Mouse (Mus musculus) heart, embryonic 14.5 days (tissue): ENCODE data around the gene Mpg. TPM values are rescaled to one million over a fixed set of nuclear protein-coding genes. Genes with fewer than 3 reads are reported as not detected.
"Not testable (repeated sequence)": the region's sequence is repeated elsewhere in the genome, so short reads cannot be mapped to it uniquely, and the experiment has no call there.

Source experiments
- ATAC-seq: fragments of 200-750 bp; cut with Nextera tagmentation; 2 replicates; pipeline ENCODE4 v1.8.0; 2017; ENCODE audit warnings: low read depth, moderate TSS enrichment; ENCODE audit not compliant: insufficient number of reproducible peaks, insufficient read depth, low FRiP score
- H3K27ac ChIP-seq, 2 experiments: fragments of 200-500 bp in 1 of 2; fragments of 300-500 bp in 1 of 2; sonication (generic) in 1 of 2; replicated peaks in 1 of 2; 2 replicates each; pipeline ENCODE4 v1.5.1; 2012 to 2014; ENCODE audit warnings: low read depth in 2 of 2, low read length in 2 of 2, control low read depth in 1 of 2, mild to moderate bottlenecking in 1 of 2, mixed read lengths in 1 of 2; ENCODE audit not compliant: control insufficient read depth in 1 of 2, insufficient read depth in 1 of 2
- H3K27me3 ChIP-seq: fragments of 300-500 bp; sonication (generic); 2 replicates; pipeline ENCODE4 v1.6.1; 2014; ENCODE audit warnings: mild to moderate bottlenecking, low read length, control low read depth; ENCODE audit not compliant: control insufficient read depth, insufficient read depth
- H3K36me3 ChIP-seq: fragments of 300-500 bp; sonication (generic); 2 replicates; pipeline ENCODE4 v1.6.1; 2014; ENCODE audit warnings: mild to moderate bottlenecking, control low read depth, low read length, mixed read lengths; ENCODE audit not compliant: control insufficient read depth, insufficient read depth
- H3K4me1 ChIP-seq, 2 experiments: fragments of 200-500 bp in 1 of 2; fragments of 300-500 bp in 1 of 2; sonication (generic) in 1 of 2; 2 replicates each; pipeline ENCODE4 v1.6.1; 2012 to 2014; ENCODE audit warnings: low read length in 2 of 2, control low read depth in 1 of 2, mixed read lengths in 1 of 2; ENCODE audit not compliant: control insufficient read depth in 2 of 2, insufficient read depth in 2 of 2
- H3K4me2 ChIP-seq: fragments of 300-500 bp; sonication (generic); 2 replicates; pipeline ENCODE4 v1.6.1; 2014; ENCODE audit warnings: mild to moderate bottlenecking, low read length
- H3K4me3 ChIP-seq, 2 experiments: fragments of 200-500 bp in 1 of 2; fragments of 300-500 bp in 1 of 2; sonication (generic) in 1 of 2; 2 replicates each; pipeline ENCODE4 v1.5.1; 2012 to 2014; ENCODE audit warnings: low read length in 2 of 2, mild to moderate bottlenecking in 2 of 2, control low read depth in 1 of 2, low read depth in 1 of 2, moderate library complexity in 1 of 2; ENCODE audit not compliant: control insufficient read depth in 1 of 2, insufficient read depth in 1 of 2
- H3K9ac ChIP-seq: fragments of 300-500 bp; sonication (generic); 2 replicates; pipeline ENCODE4 v1.6.1; 2014; ENCODE audit warnings: mild to moderate bottlenecking, low read length
- H3K9me3 ChIP-seq: fragments of 300-500 bp; sonication (generic); 2 replicates; pipeline ENCODE4 v1.6.1; 2016; ENCODE audit warnings: low read length, control low read depth; ENCODE audit not compliant: control insufficient read depth
- WGBS: fragments of 180-500 bp; shearing (Covaris S2); extraction: QIAGEN DNeasy Blood & Tissue Kit; methylation state at CpG from one replicate; pipeline ENCODE4 v1.1.7; 2014; 5-methylcytosine and 5-hydroxymethylcytosine counted together
- polyA plus RNA-seq: library from polyadenylated mRNA; unstranded; fragments of >200 nt; fragmentation: Nextera tagmentation; extraction: Ambion mirVana; gene quantifications from 2 replicates; pipeline ENCODE4 v1.2.1, GENCODE M21; 2014

The Mpg gene
- polyA plus RNA-seq, 1 experiment from 2014 or later, result 20.6 TPM

DNA sequence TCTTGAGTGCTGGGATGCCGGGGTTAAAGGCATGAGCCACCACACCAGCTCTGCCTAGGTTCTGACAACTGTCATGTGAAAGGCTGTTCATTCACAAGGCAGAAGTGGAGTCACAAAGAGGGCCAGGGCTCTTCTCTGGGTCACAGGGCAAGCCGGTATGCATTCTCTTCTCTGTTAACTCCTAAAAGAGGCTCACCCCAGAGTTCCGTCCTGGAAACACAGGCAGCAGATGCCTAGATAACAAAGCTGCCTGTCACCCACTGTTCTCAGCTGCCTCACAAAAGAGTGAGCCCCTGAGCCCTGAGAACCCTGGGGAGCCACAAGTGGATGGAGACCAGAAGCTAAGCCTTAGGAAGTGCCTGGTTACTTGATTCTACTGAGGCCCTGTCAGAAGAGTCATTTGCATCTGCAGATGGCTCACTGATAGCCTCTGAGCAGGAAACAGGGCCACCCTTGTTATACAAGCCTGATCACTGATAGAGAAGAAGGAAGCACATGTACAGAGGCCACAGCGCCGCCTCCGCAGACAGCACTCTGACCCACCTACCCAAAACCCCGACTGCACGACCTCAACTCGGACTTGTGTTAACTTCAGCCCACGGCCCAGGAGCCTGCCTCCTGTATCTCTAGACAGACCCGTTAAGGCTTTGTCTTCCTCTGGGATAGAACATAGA lies 30.3 kb upstream of the Mpg start:
- WGBS, result 26% methylated on average over 11 of the region's 11 CpGs
- Histone ChIP-seq H3K27ac (no peak overlapping the region), H3K36me3 (no peaks in the 10 kb centered on the region), H3K4me1 (peaks cover 3 to 5% of the 10 kb centered on the region in 2 experiments; a peak in 1 of 4 replicates), H3K27me3 (no peaks in the 10 kb centered on the region; the same call in 1 of the 2 replicates), H3K4me3 (no peak overlapping the region), H3K9ac (no peak overlapping the region), H3K4me2 (no peak overlapping the region), H3K9me3 (no peaks in the 10 kb centered on the region)
- no peak for ATAC-seq

DNA sequence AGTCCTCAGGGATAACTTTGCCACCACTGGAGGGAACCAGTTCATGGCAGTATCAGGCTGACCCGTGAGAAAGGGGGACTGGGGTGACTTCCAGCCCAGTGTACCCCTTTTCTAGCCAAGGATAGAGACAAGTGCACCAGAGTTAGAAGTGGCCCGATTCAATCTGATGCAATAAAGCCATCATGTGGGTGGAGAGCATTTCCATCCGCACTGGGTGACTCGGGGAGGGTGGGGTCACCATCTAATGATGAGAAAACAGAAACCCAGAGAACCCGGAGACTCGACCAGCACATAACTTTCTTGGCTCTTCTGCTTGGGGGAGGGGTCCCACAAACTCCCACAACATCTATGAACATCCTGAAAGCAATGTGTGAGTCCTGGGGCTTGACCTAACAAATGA lies 29.6 kb upstream of the Mpg start:
- Histone ChIP-seq H3K36me3 (no peaks in the 10 kb centered on the region), H3K27ac (no peak overlapping the region), H3K4me1 (peaks cover 0 to 3% of the 10 kb centered on the region in 2 experiments; a peak in 1 of 4 replicates), H3K4me2 (no peak overlapping the region), H3K27me3 (no peaks in the 10 kb centered on the region; the same call in 1 of the 2 replicates), H3K9ac (no peak overlapping the region), H3K9me3 (no peaks in the 10 kb centered on the region), H3K4me3 (no peak overlapping the region)
- WGBS, result 69% methylated on average over 6 of the region's 6 CpGs
- no peak for ATAC-seq

DNA sequence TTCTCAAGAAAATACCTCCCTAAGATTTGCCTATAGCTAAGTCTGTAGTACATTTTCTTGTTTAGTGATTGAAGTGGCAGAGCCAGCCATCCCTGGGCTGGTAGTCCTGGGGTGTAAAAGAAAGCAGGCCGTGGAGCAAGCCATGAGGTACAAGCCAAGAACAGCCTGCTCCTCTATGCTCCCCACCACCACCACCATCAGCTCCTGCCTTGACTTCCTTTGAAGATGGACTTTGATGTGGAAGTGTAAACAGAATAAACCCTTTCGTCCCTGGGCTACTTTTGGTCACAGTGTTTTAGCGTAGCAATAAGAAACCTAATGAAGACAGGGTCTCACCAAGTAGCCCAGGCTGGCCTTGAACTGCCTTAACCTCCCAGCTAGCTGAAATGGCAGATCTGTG lies 28.5 kb upstream of the Mpg start:
- 47% methylated on average over 3 of the region's 3 CpGs for WGBS
- Histone ChIP-seq H3K36me3 (no peaks in the 10 kb centered on the region), H3K9ac (no peak overlapping the region), H3K4me2 (no peak overlapping the region), H3K4me1 (peaks cover 0 to 3% of the 10 kb centered on the region in 2 experiments; a peak in 1 of 4 replicates), H3K9me3 (no peaks in the 10 kb centered on the region), H3K4me3 (no peak overlapping the region), H3K27ac (no peak overlapping the region), H3K27me3 (no peaks in the 10 kb centered on the region; the same call in 1 of the 2 replicates)
- ATAC-seq, result no peak

DNA sequence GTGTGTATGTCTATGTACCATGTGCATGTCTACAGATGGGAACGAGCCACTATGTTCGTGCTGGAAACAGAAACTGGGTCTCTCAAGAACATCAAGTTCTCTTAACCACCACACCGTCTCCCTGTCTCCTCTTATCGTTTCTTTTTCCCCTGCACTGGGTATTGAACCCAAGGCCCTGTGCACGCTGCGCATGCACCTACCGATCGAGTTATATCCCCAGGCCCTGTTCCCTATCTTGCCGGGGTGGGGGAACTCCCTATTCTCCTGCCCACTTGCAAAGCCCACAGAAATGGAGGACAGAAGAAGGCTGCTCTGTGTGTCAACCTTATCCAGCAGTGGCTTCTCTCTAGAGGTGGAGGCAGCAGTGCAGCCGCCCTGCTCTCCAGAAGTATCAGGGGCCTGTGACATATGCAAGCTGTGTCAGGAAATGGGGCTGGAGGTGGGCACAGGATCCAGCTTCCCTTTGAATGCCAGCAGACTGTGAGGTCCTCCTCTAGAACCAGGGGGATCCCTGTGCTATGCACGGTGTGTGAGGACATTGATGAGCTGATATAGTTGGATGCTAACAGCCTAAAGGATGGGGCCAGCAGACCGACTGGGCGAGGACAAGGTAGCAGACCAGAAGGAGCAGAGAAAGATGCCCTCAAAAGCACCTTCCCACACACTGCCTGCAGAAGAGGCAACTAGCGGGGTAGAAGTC lies 27.9 kb upstream of the Mpg start:
- Histone ChIP-seq H3K4me3 (no peak overlapping the region), H3K9me3 (no peaks in the 10 kb centered on the region), H3K27ac (no peak overlapping the region), H3K4me2 (no peak overlapping the region), H3K9ac (no peak overlapping the region), H3K36me3 (no peaks in the 10 kb centered on the region), H3K4me1 (peaks cover 0 to 3% of the 10 kb centered on the region in 2 experiments; a peak in 1 of 4 replicates), H3K27me3 (no peaks in the 10 kb centered on the region; the same call in 1 of the 2 replicates)
- ATAC-seq, result no peak
- 67% methylated on average over 13 of the region's 14 CpGs for WGBS

DNA sequence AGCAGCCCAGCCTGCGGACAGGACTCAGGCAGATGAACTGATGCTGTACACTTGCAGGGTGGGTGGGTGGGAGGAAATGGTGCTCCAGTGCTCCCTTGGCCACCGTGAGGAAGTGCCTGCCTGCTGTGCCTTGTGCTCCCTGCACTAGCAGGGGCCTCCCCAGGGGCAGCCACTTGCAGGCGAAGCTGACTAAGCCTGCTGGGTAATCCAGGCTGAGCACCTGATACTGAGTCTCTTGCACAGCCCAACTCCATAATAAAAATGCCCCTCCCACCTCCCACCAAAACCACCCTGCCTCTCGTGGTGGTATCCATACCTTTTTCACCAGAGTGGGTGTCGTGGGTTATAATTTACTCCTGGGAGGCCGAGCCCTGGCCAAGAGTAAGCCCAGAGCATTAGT lies 27.1 kb upstream of the Mpg start:
- 51% methylated on average over 6 of the region's 6 CpGs for WGBS
- Histone ChIP-seq H3K4me2 (no peak overlapping the region), H3K4me1 (peaks cover 0 to 3% of the 10 kb centered on the region in 2 experiments; a peak in 1 of 4 replicates), H3K27ac (no peak overlapping the region), H3K9me3 (no peaks in the 10 kb centered on the region), H3K27me3 (no peaks in the 10 kb centered on the region; the same call in 1 of the 2 replicates), H3K4me3 (no peak overlapping the region), H3K36me3 (no peaks in the 10 kb centered on the region), H3K9ac (no peak overlapping the region)
- no peak for ATAC-seq

DNA sequence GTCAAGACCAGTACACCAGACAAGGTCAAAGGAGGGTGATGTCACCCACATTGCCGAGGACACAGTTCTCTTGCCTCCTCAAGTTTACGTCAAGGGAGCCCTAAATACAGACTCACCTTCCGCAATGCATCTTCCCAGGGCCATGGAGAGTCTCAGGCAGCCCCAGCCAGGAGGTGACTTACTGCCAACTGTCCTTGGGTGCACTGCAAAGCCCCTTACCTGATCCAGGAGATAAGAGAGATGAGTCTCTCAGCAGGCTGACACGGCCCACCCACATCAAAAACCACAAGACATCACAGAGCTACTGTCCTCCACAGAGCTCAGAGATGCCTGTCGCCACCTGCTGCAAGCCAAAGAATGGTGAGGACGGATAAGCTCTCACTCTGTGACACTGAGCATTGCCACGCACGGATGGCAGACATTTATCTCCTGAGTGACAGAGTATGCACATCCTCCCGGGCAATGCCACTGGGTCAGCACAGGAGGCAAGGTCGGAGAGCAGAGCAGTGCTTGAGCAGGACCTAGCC lies 26.2 kb upstream of the Mpg start, which contains the start of gene Il9r:
TSS of gene Il9r (minus strand) at position 205 of the 527 bp plus-strand sequence.
- Histone ChIP-seq H3K9ac (no peak within 1 kb of the TSS), H3K4me2 (no peak within 1 kb of the TSS), H3K36me3 (no peaks in the 10 kb centered on the region), H3K4me3 (no peak within 1 kb of the TSS), H3K27me3 (no peaks in the 10 kb centered on the region), H3K9me3 (no peaks in the 10 kb centered on the region), H3K27ac (no peak within 1 kb of the TSS), H3K4me1 (peaks cover 0 to 3% of the 10 kb centered on the region in 2 experiments; a peak in 1 of 4 replicates)
- WGBS, result 32% methylated on average over 10 of the region's 10 CpGs
- ATAC-seq, result no peak

DNA sequence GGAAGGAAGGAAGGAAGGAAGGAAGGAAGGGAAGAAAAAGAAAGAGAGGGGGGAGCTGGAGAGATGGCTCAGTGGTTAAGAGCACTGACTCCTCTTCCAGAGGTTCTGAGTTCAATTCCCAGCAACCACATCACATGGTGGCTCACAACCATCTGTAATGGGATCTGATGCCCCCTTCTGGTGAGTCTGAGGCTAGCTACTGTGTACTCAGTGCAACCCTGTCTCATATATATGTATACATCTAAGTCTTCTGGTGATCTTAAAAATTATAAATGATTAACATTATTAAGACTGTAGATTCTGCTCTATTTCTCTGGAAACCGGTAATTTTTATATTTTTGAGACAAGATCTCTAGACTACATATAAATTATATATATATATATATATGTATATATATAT lies 25.3 kb upstream of the Mpg start:
- H3K4me3 ChIP-seq, H3K9me3 ChIP-seq, H3K9ac ChIP-seq, H3K4me2 ChIP-seq, H3K27ac ChIP-seq, H3K27me3 ChIP-seq, H3K36me3 ChIP-seq, H3K4me1 ChIP-seq, ATAC-seq: not testable (repeated sequence)
- 66% methylated on average over 1 of the region's 1 CpGs for WGBS
